Mouse (Mus musculus): ENCODE results near the gene Btbd9.

- TF ChIP-seq POLR2A (IDR thresholded peaks at IDR 0.05; ENCODE audit: low read depth, low read length) (no peak), CTCF (IDR thresholded peaks at IDR 0.05; ENCODE audit: extremely low read depth, insufficient read length, insufficient replicate concordance, low read depth, low read length) (no peak)
These were observed 80.7 kb downstream of the Btbd9 start for GRCm38 (mm10) chr17:30495567-30495966.

Measured in small intestine, adult 2 months (tissue).